Mouse (Mus musculus): ENCODE results near the gene Nsa2.
"Not testable (repeated sequence)": the region's sequence is repeated elsewhere in the genome, so short reads cannot be mapped to it uniquely, and the experiment has no call there.

The Nsa2 gene

GRCm38 (mm10) chr13:97137466-97138400 is at the start of gene Nsa2, which contains the start of gene Gfm2:
TSS of gene Nsa2 (minus strand) at chr13:97137937.
TSS of gene Gfm2 (plus strand) at chr13:97137937.
- DNase-seq (ENCODE audit: low spot score in 2 of 2) = peak; percentile 94 to 95

- no peak for DNase-seq (ENCODE audit: low spot score in 2 of 2)
Measured at GRCm38 (mm10) chr13:97186346-97186745, 48.6 kb upstream of the Nsa2 start.

GRCm38 (mm10) chr13:97184656-97185055 is 46.9 kb upstream of the Nsa2 start:
- no peak for DNase-seq (ENCODE audit: low spot score in 2 of 2)

GRCm38 (mm10) chr13:97184168-97184567 is 46.4 kb upstream of the Nsa2 start:
- no peak for DNase-seq (ENCODE audit: low spot score in 2 of 2)

GRCm38 (mm10) chr13:97182821-97183220 is 45.1 kb upstream of the Nsa2 start:
- no peak for DNase-seq (ENCODE audit: low spot score in 2 of 2)

- DNase-seq (ENCODE audit: low spot score in 2 of 2) = no peak
Measured at GRCm38 (mm10) chr13:97180113-97180828, 42.5 kb upstream of the Nsa2 start.

GRCm38 (mm10) chr13:97178943-97179342 is 41.2 kb upstream of the Nsa2 start:
- DNase-seq (ENCODE audit: low spot score in 2 of 2) = no peak

- no peak for DNase-seq (ENCODE audit: low spot score in 2 of 2)
Measured at GRCm38 (mm10) chr13:97176731-97177130, 39.0 kb upstream of the Nsa2 start.

GRCm38 (mm10) chr13:97175520-97176264 is 38.0 kb upstream of the Nsa2 start:
- DNase-seq (ENCODE audit: low spot score in 2 of 2) = no peak

GRCm38 (mm10) chr13:97145834-97146233 is 8.1 kb upstream of the Nsa2 start:
- DNase-seq (ENCODE audit: low spot score in 2 of 2) = peak in 1 of 2 experiments; percentile 44

- no peak for DNase-seq (ENCODE audit: low spot score in 2 of 2)
Measured at GRCm38 (mm10) chr13:97142321-97142720, 4.6 kb upstream of the Nsa2 start.

GRCm38 (mm10) chr13:97138404-97138931 is 731 bp upstream of the Nsa2 start:
- not testable (repeated sequence) for DNase-seq (ENCODE audit: low spot score in 2 of 2)

GRCm38 (mm10) chr13:97130413-97130812 is 7.3 kb downstream of the Nsa2 start:
- not testable (repeated sequence) for DNase-seq (ENCODE audit: low spot score in 2 of 2)

GRCm38 (mm10) chr13:97129654-97130053 is 8.1 kb downstream of the Nsa2 start:
- not testable (repeated sequence) for DNase-seq (ENCODE audit: low spot score in 2 of 2)

GRCm38 (mm10) chr13:97121341-97121740 is 16.4 kb downstream of the Nsa2 start:
- DNase-seq (ENCODE audit: low spot score in 2 of 2) = no peak

GRCm38 (mm10) chr13:97109046-97109445 is 28.7 kb downstream of the Nsa2 start:
- no peak for DNase-seq (ENCODE audit: low spot score in 2 of 2)

GRCm38 (mm10) chr13:97107721-97108120 is 30.0 kb downstream of the Nsa2 start:
- not testable (repeated sequence) for DNase-seq (ENCODE audit: low spot score in 2 of 2)

GRCm38 (mm10) chr13:97104996-97105395 is 32.7 kb downstream of the Nsa2 start:
- DNase-seq (ENCODE audit: low spot score in 2 of 2) = peak; percentile 36 to 39

GRCm38 (mm10) chr13:97099187-97099852 is 38.4 kb downstream of the Nsa2 start, which contains the start of gene Gm6169:
TSS of gene Gm6169 (minus strand) at chr13:97099237.
- peak; percentile 75 to 83 for DNase-seq (ENCODE audit: low spot score in 2 of 2)

GRCm38 (mm10) chr13:97095726-97096125 is 42.0 kb downstream of the Nsa2 start:
- no peak for DNase-seq (ENCODE audit: low spot score in 2 of 2)

- DNase-seq (ENCODE audit: low spot score in 2 of 2) = no peak
Measured at GRCm38 (mm10) chr13:97088183-97088582, 49.6 kb downstream of the Nsa2 start.

All from right cerebral cortex, postnatal 10 days (tissue).